Mouse (Mus musculus): ENCODE measurements around the gene Olfr1212.

Gene Olfr1212

GRCm38 (mm10) chr2:88953669-88954068 is at the start of gene Olfr1212:
Gene Olfr1212, plus strand, starts transcription at chr2:88953969.
- no peak for DNase-seq (ENCODE audit: low read depth, low spot score)

DNA sequence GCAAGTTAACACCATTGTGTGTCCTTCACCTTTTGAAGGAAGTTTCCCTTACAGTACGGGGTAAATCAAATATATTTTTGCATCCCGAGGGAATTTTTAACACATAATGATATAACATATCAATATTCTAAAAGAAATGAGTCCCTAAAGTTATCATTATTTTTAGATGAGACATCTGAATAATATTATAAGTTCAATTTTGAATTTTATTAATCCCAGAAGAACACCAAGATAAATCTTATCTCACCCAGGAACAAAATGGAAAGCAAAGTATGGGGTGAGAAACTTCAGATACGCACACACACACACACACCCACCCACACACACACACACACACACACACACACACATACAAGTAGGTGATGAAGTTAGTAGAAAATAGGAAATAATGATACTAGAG is 38.7 kb upstream of the Olfr1212 start, which contains the start of gene Olfr1209:
Olfr1209 (minus strand) TSS at position 101 of the 400 bp plus-strand sequence.
- DNase-seq (ENCODE audit: low read depth, low spot score): no peak

DNA sequence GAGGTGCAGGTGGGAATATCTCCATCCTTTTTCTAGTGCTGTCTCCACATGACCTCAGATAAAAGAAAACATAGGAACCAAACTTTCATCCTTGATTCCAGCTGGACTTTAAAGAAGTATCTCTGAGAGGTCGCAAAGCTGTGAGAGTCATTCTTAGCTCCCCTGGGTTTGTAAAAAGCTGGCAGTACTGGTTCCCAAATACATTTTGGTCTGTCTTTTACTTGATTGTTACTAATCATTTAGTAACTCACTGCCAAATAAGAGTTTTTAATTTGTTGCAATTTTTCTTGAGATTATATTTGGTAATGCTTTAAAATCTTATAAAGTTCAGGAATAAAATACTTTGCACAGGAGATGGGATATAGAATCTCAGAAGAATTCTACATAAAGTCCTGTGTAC is 15.8 kb upstream of the Olfr1212 start, which contains the start of gene Olfr1211:
Olfr1211 (minus strand) TSS at position 101 of the 400 bp plus-strand sequence.
- DNase-seq (ENCODE audit: low read depth, low spot score): no peak

DNA sequence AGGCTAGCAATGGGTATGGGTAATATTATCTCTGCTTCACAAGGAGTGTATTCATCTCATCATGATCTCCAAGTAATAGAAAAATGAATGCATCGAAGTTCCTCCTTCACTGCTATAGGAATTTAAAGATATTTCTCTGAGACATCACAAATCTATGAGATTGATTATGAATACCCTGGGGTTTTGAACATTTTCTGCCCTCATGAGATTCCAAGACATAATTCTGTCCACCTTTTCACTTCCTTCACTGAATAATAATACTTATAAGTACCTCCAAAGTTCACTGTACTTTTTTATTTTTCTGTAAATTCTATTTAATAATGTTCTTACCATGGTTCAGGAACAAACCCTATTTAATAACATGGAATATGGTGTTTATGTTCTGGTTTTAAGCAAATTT is 26.4 kb downstream of the Olfr1212 start, which contains the start of gene Gm13762:
Gm13762 (minus strand) TSS at position 101 of the 400 bp plus-strand sequence.
- DNase-seq (ENCODE audit: low read depth, low spot score): no peak

GRCm38 (mm10) chr2:88992553-88992952 is 38.8 kb downstream of the Olfr1212 start, which contains the start of gene Olfr1214:
Gene Olfr1214, minus strand, starts transcription at chr2:88992653.
- no peak for DNase-seq (ENCODE audit: low read depth, low spot score)

GRCm38 (mm10) chr2:89006873-89007272 is 53.1 kb downstream of the Olfr1212 start, which contains the start of gene Olfr1215:
Gene Olfr1215, minus strand, starts transcription at chr2:89006973.
- no peak for DNase-seq (ENCODE audit: low read depth, low spot score)

Data from 3T3-L1 (cell line).